Mouse (Mus musculus) limb, embryonic 12.5 days (tissue): ENCODE measurements around the gene Tenm2. TPM values are rescaled to one million over a fixed set of nuclear protein-coding genes. Genes with fewer than 3 reads are reported as not detected.

ENCODE experiments used
- ATAC-seq: fragments of 200-750 bp; cut with Nextera tagmentation; 2 replicates; pipeline ENCODE4 v1.8.0; 2017; ENCODE audit warnings: low read depth, moderate TSS enrichment; ENCODE audit not compliant: insufficient number of reproducible peaks, insufficient read depth, low FRiP score, low TSS enrichment
- H3K27ac ChIP-seq: fragments of 300-500 bp; sonication (generic); 2 replicates; pipeline ENCODE4 v1.5.1; 2016; ENCODE audit warnings: mild to moderate bottlenecking, moderate library complexity
- H3K27me3 ChIP-seq: fragments of 300-500 bp; sonication (generic); 2 replicates; pipeline ENCODE4 v1.6.1; 2016; ENCODE audit warnings: mild to moderate bottlenecking, moderate library complexity
- H3K36me3 ChIP-seq: fragments of 300-500 bp; sonication (generic); 2 replicates; pipeline ENCODE4 v1.6.1; 2016; ENCODE audit warnings: mild to moderate bottlenecking, moderate library complexity
- H3K4me1 ChIP-seq: fragments of 300-500 bp; sonication (generic); replicated peaks from 2 replicates; pipeline ENCODE4 v1.6.1; 2016
- H3K4me2 ChIP-seq: fragments of 300-500 bp; sonication (generic); 2 replicates; pipeline ENCODE4 v1.6.1; 2016; ENCODE audit warnings: mild to moderate bottlenecking, moderate library complexity
- H3K4me3 ChIP-seq: fragments of 300-500 bp; sonication (generic); replicated peaks from 2 replicates; pipeline ENCODE4 v1.5.1; 2016; ENCODE audit warnings: mild to moderate bottlenecking
- H3K9ac ChIP-seq: fragments of 300-500 bp; sonication (generic); replicated peaks from 2 replicates; pipeline ENCODE4 v1.6.1; 2016; ENCODE audit warnings: mild to moderate bottlenecking, moderate library complexity
- H3K9me3 ChIP-seq: fragments of 300-500 bp; sonication (generic); 2 replicates; pipeline ENCODE4 v1.6.1; 2016; ENCODE audit warnings: mild to moderate bottlenecking, moderate library complexity
- WGBS: fragments of 180-500 bp; shearing (Covaris S2); methylation state at CpG from one replicate; pipeline ENCODE4 v1.1.7; 2016; 5-methylcytosine and 5-hydroxymethylcytosine counted together
- polyA plus RNA-seq: library from polyadenylated mRNA; unstranded; fragments of >200 nt; fragmentation: Nextera tagmentation; extraction: Ambion mirVana; gene quantifications from 2 replicates; pipeline ENCODE4 v1.2.1, GENCODE M21; 2016

The Tenm2 gene
- polyA plus RNA-seq, 1 experiment from 2014 or later, result 0.94 TPM

- Histone ChIP-seq H3K9ac (no peak overlapping the region), H3K4me1 (peaks cover 4% of the 10 kb centered on the region; the same call in 1 of the 2 replicates), H3K4me2 (no peak overlapping the region), H3K27ac (no peak overlapping the region), H3K27me3 (no peaks in the 10 kb centered on the region), H3K36me3 (no peaks in the 10 kb centered on the region), H3K4me3 (no peak overlapping the region), H3K9me3 (no peaks in the 10 kb centered on the region)
- WGBS, result 13% methylated on average over 3 of the region's 3 CpGs
- no peak for ATAC-seq
These were observed 49.6 kb downstream of the Tenm2 start for GRCm38 (mm10) chr11:37186132-37186531.

GRCm38 (mm10) chr11:37177426-37177825 lies 58.3 kb downstream of the Tenm2 start:
- 90% methylated on average over 6 of the region's 6 CpGs for WGBS
- Histone ChIP-seq H3K27me3 (no peaks in the 10 kb centered on the region), H3K27ac (no peak overlapping the region), H3K36me3 (no peaks in the 10 kb centered on the region), H3K4me3 (no peak overlapping the region), H3K9ac (no peak overlapping the region), H3K9me3 (no peaks in the 10 kb centered on the region), H3K4me2 (no peak overlapping the region), H3K4me1 (no peaks in the 10 kb centered on the region)
- ATAC-seq, result no peak

GRCm38 (mm10) chr11:37153933-37154880 lies 81.6 kb downstream of the Tenm2 start:
- H3K27me3 ChIP-seq, result no peaks in the 10 kb centered on the region
- H3K36me3 ChIP-seq, result no peaks in the 10 kb centered on the region
- H3K4me1 ChIP-seq, result no peaks in the 10 kb centered on the region
- no peak overlapping the region for H3K9ac ChIP-seq
- 47% methylated on average over 13 of the region's 13 CpGs for WGBS
- no peak overlapping the region for H3K27ac ChIP-seq
- no peak overlapping the region for H3K4me2 ChIP-seq
- H3K4me3 ChIP-seq, result no peak overlapping the region
- no peak for ATAC-seq
- H3K9me3 ChIP-seq, result no peaks in the 10 kb centered on the region

GRCm38 (mm10) chr11:37153382-37153781 lies 82.4 kb downstream of the Tenm2 start:
- Histone ChIP-seq H3K27ac (no peak overlapping the region), H3K4me1 (no peaks in the 10 kb centered on the region), H3K9ac (no peak overlapping the region), H3K4me2 (no peak overlapping the region), H3K27me3 (no peaks in the 10 kb centered on the region), H3K4me3 (no peak overlapping the region), H3K36me3 (no peaks in the 10 kb centered on the region), H3K9me3 (no peaks in the 10 kb centered on the region)
- WGBS, result 73% methylated on average over 5 of the region's 5 CpGs
- ATAC-seq, result no peak

DNA sequence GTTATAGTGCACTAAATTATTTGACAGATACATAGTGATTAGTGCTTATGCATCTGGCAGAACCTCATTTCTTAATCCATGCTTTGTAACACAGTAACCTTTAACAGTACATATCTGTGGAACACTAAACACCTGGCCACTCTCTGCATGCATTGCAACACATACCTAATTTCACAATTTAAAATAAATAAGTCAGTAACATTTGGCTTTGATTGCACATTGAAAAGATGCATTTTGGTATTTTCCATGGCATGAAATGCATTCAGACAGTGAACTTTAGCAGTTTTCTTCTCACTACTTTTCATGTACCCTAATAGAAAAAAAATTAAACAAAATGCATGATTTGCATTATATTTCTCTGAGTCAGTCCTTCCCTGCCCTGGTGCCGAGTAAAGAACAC lies 85.8 kb downstream of the Tenm2 start:
- WGBS, result 63% methylated on average over 1 of the region's 1 CpGs
- no peak for ATAC-seq
- Histone ChIP-seq H3K9ac (no peak overlapping the region), H3K27ac (no peak overlapping the region), H3K4me1 (no peaks in the 10 kb centered on the region), H3K4me3 (no peak overlapping the region), H3K4me2 (no peak overlapping the region), H3K36me3 (no peaks in the 10 kb centered on the region), H3K9me3 (no peaks in the 10 kb centered on the region), H3K27me3 (no peaks in the 10 kb centered on the region)

GRCm38 (mm10) chr11:37143996-37144395 lies 91.8 kb downstream of the Tenm2 start:
- H3K4me1 ChIP-seq, result no peaks in the 10 kb centered on the region
- WGBS, result 79% methylated on average over 6 of the region's 6 CpGs
- H3K36me3 ChIP-seq, result no peaks in the 10 kb centered on the region
- H3K9ac ChIP-seq, result no peak overlapping the region
- ATAC-seq, result no peak
- no peak overlapping the region for H3K4me3 ChIP-seq
- H3K27me3 ChIP-seq, result no peaks in the 10 kb centered on the region
- H3K4me2 ChIP-seq, result no peak overlapping the region
- no peak overlapping the region for H3K27ac ChIP-seq
- H3K9me3 ChIP-seq, result no peaks in the 10 kb centered on the region

DNA sequence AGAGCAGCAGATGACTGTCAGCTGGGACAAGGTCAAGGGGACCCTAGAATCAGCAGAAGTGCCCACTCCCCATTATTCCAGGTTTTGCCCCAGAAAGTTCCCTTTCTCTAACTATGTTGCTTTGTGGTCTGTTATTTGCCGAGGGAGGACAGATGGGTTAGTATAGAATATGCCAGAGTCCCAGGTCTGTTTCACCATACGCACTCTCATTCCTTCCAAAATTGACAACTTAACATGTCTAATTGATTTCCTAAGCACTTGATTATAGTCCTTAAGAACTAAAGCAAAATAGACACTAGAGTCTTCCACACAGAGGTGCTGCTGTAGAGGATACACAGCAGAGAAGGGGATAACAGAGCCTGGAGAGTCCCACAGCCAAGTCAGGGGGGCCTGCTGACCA lies 92.3 kb downstream of the Tenm2 start:
- WGBS, result 91% methylated on average over 2 of the region's 2 CpGs
- ATAC-seq, result no peak
- no peaks in the 10 kb centered on the region for H3K4me1 ChIP-seq

DNA sequence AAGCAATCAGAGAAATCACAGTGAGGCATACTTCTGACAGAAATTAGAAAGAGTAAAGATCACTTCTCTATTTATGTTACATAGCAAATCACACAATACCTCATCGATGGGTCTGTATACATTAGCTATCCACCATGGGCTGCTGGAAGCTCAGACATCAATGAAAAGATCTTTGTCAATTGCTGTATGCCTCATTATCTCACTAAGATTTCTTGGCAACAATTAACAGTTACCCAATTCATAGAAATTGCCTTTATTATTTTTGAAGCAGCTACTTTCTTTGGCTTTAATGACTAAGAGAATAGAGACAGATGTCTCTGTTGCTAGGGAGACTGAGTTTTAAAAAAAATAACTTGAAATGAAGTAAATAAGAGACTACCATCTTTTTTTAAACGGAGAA lies 106.9 kb downstream of the Tenm2 start:
- H3K27me3 ChIP-seq, result no peaks in the 10 kb centered on the region
- H3K4me1 ChIP-seq, result no peaks in the 10 kb centered on the region
- no peak overlapping the region for H3K9ac ChIP-seq
- H3K4me2 ChIP-seq, result no peak overlapping the region
- H3K27ac ChIP-seq, result no peak overlapping the region
- H3K36me3 ChIP-seq, result no peaks in the 10 kb centered on the region
- no peak overlapping the region for H3K4me3 ChIP-seq
- 75% methylated on average over 2 of the region's 2 CpGs for WGBS
- H3K9me3 ChIP-seq, result no peaks in the 10 kb centered on the region
- ATAC-seq, result no peak

More for the DNA sequence above, 92.3 kb downstream of the Tenm2 start:
- Histone ChIP-seq H3K4me3 (no peak overlapping the region), H3K9ac (no peak overlapping the region), H3K27ac (no peak overlapping the region), H3K9me3 (no peaks in the 10 kb centered on the region), H3K36me3 (no peaks in the 10 kb centered on the region), H3K27me3 (no peaks in the 10 kb centered on the region), H3K4me2 (no peak overlapping the region)

- no peak for ATAC-seq
- H3K36me3 ChIP-seq, result no peaks in the 10 kb centered on the region
- no peaks in the 10 kb centered on the region for H3K4me1 ChIP-seq
- no peaks in the 10 kb centered on the region for H3K9me3 ChIP-seq
- no peak overlapping the region for H3K4me3 ChIP-seq
- H3K27me3 ChIP-seq, result no peaks in the 10 kb centered on the region
- H3K27ac ChIP-seq, result no peak overlapping the region
- no peak overlapping the region for H3K9ac ChIP-seq
- no peak overlapping the region for H3K4me2 ChIP-seq
These were observed 117.7 kb downstream of the Tenm2 start for GRCm38 (mm10) chr11:37118058-37118457.

DNA sequence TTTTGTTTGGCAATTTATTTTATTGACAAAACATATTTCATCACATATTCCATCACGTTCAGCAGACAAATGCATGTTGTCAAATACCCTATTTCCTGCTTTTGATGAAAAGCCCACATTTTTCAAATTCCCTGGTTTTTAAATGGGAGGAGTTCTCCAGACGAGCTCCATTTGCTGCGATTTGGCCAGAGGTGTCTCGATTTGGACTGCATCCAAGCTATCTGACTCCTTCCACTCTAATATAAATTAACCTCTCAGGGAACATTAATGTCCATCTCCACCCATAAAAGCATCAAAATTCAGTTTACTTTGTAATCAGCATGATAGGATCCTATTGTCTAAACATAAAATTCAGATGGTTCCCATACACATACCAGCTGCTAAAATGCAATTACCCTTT lies 120.6 kb downstream of the Tenm2 start:
- Histone ChIP-seq H3K4me2 (no peak overlapping the region), H3K9ac (no peak overlapping the region), H3K4me1 (no peaks in the 10 kb centered on the region), H3K4me3 (no peak overlapping the region), H3K27me3 (no peaks in the 10 kb centered on the region), H3K36me3 (no peaks in the 10 kb centered on the region), H3K9me3 (no peaks in the 10 kb centered on the region), H3K27ac (no peak overlapping the region)
- no peak for ATAC-seq
- 62% methylated on average over 4 of the region's 4 CpGs for WGBS

- H3K27ac ChIP-seq, result no peak overlapping the region
- H3K4me2 ChIP-seq, result no peak overlapping the region
- no peaks in the 10 kb centered on the region for H3K9me3 ChIP-seq
- no peak overlapping the region for H3K9ac ChIP-seq
- no peak for ATAC-seq
- H3K36me3 ChIP-seq, result no peaks in the 10 kb centered on the region
- WGBS, result 65% methylated on average over 2 of the region's 2 CpGs
- no peaks in the 10 kb centered on the region for H3K27me3 ChIP-seq
- no peak overlapping the region for H3K4me3 ChIP-seq
- no peaks in the 10 kb centered on the region for H3K4me1 ChIP-seq
These were observed 128.7 kb downstream of the Tenm2 start for GRCm38 (mm10) chr11:37107069-37107468.

GRCm38 (mm10) chr11:37079403-37079802 lies 156.4 kb downstream of the Tenm2 start:
- Histone ChIP-seq H3K36me3 (no peaks in the 10 kb centered on the region), H3K27me3 (no peaks in the 10 kb centered on the region), H3K9me3 (no peaks in the 10 kb centered on the region), H3K27ac (no peak overlapping the region), H3K9ac (no peak overlapping the region), H3K4me2 (no peak overlapping the region), H3K4me3 (no peak overlapping the region), H3K4me1 (no peaks in the 10 kb centered on the region)
- ATAC-seq, result no peak
- WGBS, result 87% methylated on average over 5 of the region's 5 CpGs
